Mouse (Mus musculus) midbrain, embryonic 10.5 days (tissue): Measurements from ENCODE around the gene Nsun4. TPM values are rescaled to one million over a fixed set of nuclear protein-coding genes. Genes with fewer than 3 reads are reported as not detected.

Experiments used
- DNase-seq: peaks from one replicate; pipeline ENCODE4 v3.0.0-alpha.2; 2017; ENCODE audit warnings: low spot score
- H3K27ac ChIP-seq: fragments of 300-500 bp; sonication (generic); replicated peaks from 2 replicates; pipeline ENCODE4 v1.5.1; 2016; ENCODE audit warnings: mild to moderate bottlenecking
- H3K27me3 ChIP-seq: fragments of 300-500 bp; sonication (generic); 2 replicates; pipeline ENCODE4 v1.6.1; 2016; ENCODE audit warnings: low read depth, mild to moderate bottlenecking; ENCODE audit not compliant: poor library complexity, severe bottlenecking
- H3K36me3 ChIP-seq: fragments of 300-500 bp; sonication (generic); 2 replicates; pipeline ENCODE4 v1.6.1; 2016; ENCODE audit warnings: mild to moderate bottlenecking, moderate library complexity
- H3K4me1 ChIP-seq: fragments of 300-500 bp; sonication (generic); 2 replicates; pipeline ENCODE4 v1.6.1; 2016
- H3K4me3 ChIP-seq: fragments of 300-500 bp; sonication (generic); 2 replicates; pipeline ENCODE4 v1.5.1; 2016; ENCODE audit warnings: mild to moderate bottlenecking, moderate library complexity
- H3K9me3 ChIP-seq: fragments of 300-500 bp; sonication (generic); replicated peaks from 2 replicates; pipeline ENCODE4 v1.6.1; 2016; ENCODE audit warnings: mild to moderate bottlenecking
- WGBS: fragments of 180-500 bp; shearing (Covaris S2); methylation state at CpG from one replicate; pipeline ENCODE4 v1.1.7; 2016; 5-methylcytosine and 5-hydroxymethylcytosine counted together
- polyA plus RNA-seq: library from polyadenylated mRNA; unstranded; fragments of >200 nt; fragmentation: Nextera tagmentation; extraction: Ambion mirVana; gene quantifications from 2 replicates; pipeline ENCODE4 v1.2.1, GENCODE M21; 2016

The Nsun4 gene
- polyA plus RNA-seq, 1 experiment from 2014 or later: 20.4 TPM

- no peak for DNase-seq
- Histone ChIP-seq H3K27ac (no peak overlapping the region), H3K9me3 (peaks cover 5% of the 10 kb centered on the region; the same call in 1 of the 2 replicates), H3K27me3 (no peaks in the 10 kb centered on the region), H3K4me3 (no peak overlapping the region), H3K36me3 (no peaks in the 10 kb centered on the region), H3K4me1 (no peaks in the 10 kb centered on the region)
- 91% methylated on average over 16 of the region's 16 CpGs for WGBS
Measured at GRCm38 (mm10) chr4:115994662-115995375, 58.9 kb downstream of the Nsun4 start.

- H3K9me3 ChIP-seq: peaks cover 5% of the 10 kb centered on the region; the same call in 1 of the 2 replicates
- peaks cover 20% of the 10 kb centered on the region for H3K27me3 ChIP-seq
- peaks cover 6% of the 10 kb centered on the region for H3K4me1 ChIP-seq
- H3K36me3 ChIP-seq: no peaks in the 10 kb centered on the region
- 85% methylated on average over 7 of the region's 7 CpGs for WGBS
- H3K27ac ChIP-seq: no peak overlapping the region
- DNase-seq: no peak
- H3K4me3 ChIP-seq: no peak overlapping the region
Measured at GRCm38 (mm10) chr4:115989382-115989781, 64.3 kb downstream of the Nsun4 start.

DNA sequence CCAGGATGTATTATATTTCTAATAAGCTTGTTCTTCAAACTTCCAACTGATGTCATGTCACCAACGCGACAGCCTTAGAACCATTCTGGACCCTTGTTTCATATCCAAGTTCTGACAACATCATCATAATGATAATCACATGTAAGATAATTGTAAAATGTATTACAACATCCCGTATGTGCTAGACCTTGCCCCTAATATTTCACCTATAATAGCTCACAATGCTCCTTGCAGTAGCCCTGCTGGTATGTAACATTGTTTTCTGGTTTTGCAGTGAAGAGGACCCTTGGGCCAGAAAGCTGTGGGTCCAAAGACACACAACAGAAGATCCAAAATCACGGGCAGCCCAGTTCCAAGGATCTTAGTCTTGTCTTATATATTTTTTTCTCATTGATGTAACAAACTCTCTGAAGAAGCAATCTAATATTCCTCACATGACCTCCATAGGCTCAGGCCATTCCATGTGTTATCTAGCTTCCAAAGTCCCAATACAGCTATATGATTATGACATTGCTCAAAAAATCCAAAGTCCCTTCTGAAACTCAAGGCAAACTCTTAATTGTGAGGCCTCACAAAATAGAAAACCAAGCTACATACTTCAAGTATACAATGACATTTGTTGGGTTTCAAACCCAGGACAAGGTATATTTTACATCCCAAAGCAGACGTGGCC is 65.7 kb downstream of the Nsun4 start:
- H3K36me3 ChIP-seq: no peaks in the 10 kb centered on the region
- no peak overlapping the region for H3K4me3 ChIP-seq
- DNase-seq: no peak
- H3K27me3 ChIP-seq: peaks cover 32% of the 10 kb centered on the region
- H3K4me1 ChIP-seq: peaks cover 13% of the 10 kb centered on the region
- H3K27ac ChIP-seq: no peak overlapping the region
- WGBS: 82% methylated on average over 5 of the region's 5 CpGs
- peaks cover 5% of the 10 kb centered on the region; the same call in 1 of the 2 replicates for H3K9me3 ChIP-seq

GRCm38 (mm10) chr4:115987436-115987835 is 66.2 kb downstream of the Nsun4 start:
- DNase-seq: no peak
- Histone ChIP-seq H3K27ac (no peak overlapping the region), H3K9me3 (peaks cover 5% of the 10 kb centered on the region; the same call in 1 of the 2 replicates), H3K4me3 (no peak overlapping the region), H3K36me3 (no peaks in the 10 kb centered on the region), H3K4me1 (peaks cover 13% of the 10 kb centered on the region), H3K27me3 (peaks cover 37% of the 10 kb centered on the region)
- WGBS: 89% methylated on average over 1 of the region's 1 CpGs

DNA sequence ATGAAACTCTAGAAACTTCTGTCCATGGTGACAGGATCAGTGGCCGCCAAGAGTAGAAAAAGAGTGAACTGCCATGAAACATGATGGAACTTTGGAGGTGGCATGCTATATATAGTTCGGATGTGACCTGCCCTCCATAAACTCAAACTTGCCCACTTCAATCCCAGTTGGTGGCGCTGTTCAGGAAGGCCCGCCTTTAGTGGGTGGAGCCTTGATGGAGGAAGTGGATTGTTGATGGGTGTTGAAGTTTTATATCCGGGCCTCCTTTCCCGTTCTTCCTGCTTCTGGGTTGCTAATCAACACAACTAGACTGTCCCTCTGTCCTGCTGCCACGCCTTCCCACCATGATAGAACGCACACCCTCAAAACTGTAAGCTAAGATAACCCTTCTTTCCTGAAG is 68.7 kb downstream of the Nsun4 start:
- no peak overlapping the region for H3K27ac ChIP-seq
- no peak for DNase-seq
- no peaks in the 10 kb centered on the region for H3K9me3 ChIP-seq
- H3K27me3 ChIP-seq: peaks cover 62% of the 10 kb centered on the region
- no peak overlapping the region for H3K4me3 ChIP-seq
- H3K4me1 ChIP-seq: peaks cover 23% of the 10 kb centered on the region
- WGBS: 32% methylated on average over 8 of the region's 8 CpGs
- H3K36me3 ChIP-seq: no peaks in the 10 kb centered on the region

GRCm38 (mm10) chr4:115984111-115984510 is 69.6 kb downstream of the Nsun4 start:
- H3K4me1 ChIP-seq: peaks cover 31% of the 10 kb centered on the region
- 2% methylated on average over 13 of the region's 13 CpGs for WGBS
- H3K36me3 ChIP-seq: no peaks in the 10 kb centered on the region
- H3K27me3 ChIP-seq: peaks cover 70% of the 10 kb centered on the region
- H3K27ac ChIP-seq: no peak overlapping the region
- no peaks in the 10 kb centered on the region for H3K9me3 ChIP-seq
- no peak overlapping the region for H3K4me3 ChIP-seq
- peak; percentile 91 for DNase-seq

Other genes starting within 250 kb of the Nsun4 start
- gene Mob3c, start 225.8 kb downstream of the Nsun4 start, polyA plus RNA-seq: 4.4 and 6.7 TPM in 2 replicates
- gene Mknk1, start 214.7 kb downstream of the Nsun4 start, polyA plus RNA-seq: 29.7 and 31.2 TPM in 2 replicates
- gene Kncn, start 169.5 kb downstream of the Nsun4 start, polyA plus RNA-seq: 0.07 TPM in 1 of 2 replicates, not detected in the other
- gene 6430628N08Rik, start 163.2 kb downstream of the Nsun4 start, polyA plus RNA-seq: 0.21 and 0.30 TPM in 2 replicates
- 38.5 and 39.4 TPM in 2 replicates for gene Dmbx1, start 114.0 kb downstream of the Nsun4 start, polyA plus RNA-seq
- gene Faah, start 36.0 kb downstream of the Nsun4 start, polyA plus RNA-seq: 1.4 and 2.7 TPM in 2 replicates
- gene Uqcrh, start 21.2 kb upstream of the Nsun4 start, polyA plus RNA-seq: 444 and 449 TPM in 2 replicates
- 67.9 and 73.8 TPM in 2 replicates for gene Lrrc41, start 21.4 kb upstream of the Nsun4 start, polyA plus RNA-seq
- 77.4 and 80.9 TPM in 2 replicates for gene Rad54l, start 69.8 kb upstream of the Nsun4 start, polyA plus RNA-seq
- 55.9 TPM in 2 replicates for gene Pomgnt1, start 70.0 kb upstream of the Nsun4 start, polyA plus RNA-seq
- 2.2 and 2.7 TPM in 2 replicates for gene Lurap1, start 97.5 kb upstream of the Nsun4 start, polyA plus RNA-seq
- gene Tspan1, start 113.7 kb upstream of the Nsun4 start, polyA plus RNA-seq: 0.06 TPM in 1 of 2 replicates, not detected in the other
- gene 1700042G07Rik, start 119.5 kb upstream of the Nsun4 start, polyA plus RNA-seq: not detected in 2 replicates
- gene Gm49337, start 119.5 kb upstream of the Nsun4 start, polyA plus RNA-seq: not detected in 2 replicates
- gene Pik3r3, start 167.7 kb upstream of the Nsun4 start, polyA plus RNA-seq: 46.0 and 68.7 TPM in 2 replicates